Mouse (Mus musculus) WW6 (cell line): Measurements from ENCODE around the gene Tsc22d1.

Experiments
- DNase-seq: peaks from one replicate; pipeline ENCODE4 v3.0.0-alpha.2; 2013; ENCODE audit warnings: low read depth, low spot score

Gene Tsc22d1

GRCm38 (mm10) chr14:76442160-76442559, 27.4 kb downstream of the Tsc22d1 start:
- no peak for DNase-seq

DNA sequence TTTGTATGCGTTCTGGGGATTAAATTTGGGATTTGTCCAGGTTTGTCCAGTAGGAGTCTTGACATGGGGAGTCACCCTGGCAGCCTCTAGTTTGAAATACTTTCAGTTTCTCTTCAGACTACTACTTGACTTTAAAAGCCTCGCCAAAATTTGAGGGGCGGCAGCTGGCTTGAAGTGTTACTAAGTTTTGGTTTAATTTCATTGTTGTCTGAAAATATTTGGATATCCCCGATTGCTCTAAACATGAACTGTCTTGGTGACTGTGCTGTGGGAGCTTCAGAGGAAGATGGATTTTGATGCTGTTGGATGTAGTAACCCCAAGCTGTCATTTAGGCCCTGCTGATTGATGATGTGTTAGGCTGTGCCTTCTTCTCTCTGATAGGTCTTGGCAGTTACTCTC, 34.2 kb downstream of the Tsc22d1 start:
- no peak for DNase-seq

DNA sequence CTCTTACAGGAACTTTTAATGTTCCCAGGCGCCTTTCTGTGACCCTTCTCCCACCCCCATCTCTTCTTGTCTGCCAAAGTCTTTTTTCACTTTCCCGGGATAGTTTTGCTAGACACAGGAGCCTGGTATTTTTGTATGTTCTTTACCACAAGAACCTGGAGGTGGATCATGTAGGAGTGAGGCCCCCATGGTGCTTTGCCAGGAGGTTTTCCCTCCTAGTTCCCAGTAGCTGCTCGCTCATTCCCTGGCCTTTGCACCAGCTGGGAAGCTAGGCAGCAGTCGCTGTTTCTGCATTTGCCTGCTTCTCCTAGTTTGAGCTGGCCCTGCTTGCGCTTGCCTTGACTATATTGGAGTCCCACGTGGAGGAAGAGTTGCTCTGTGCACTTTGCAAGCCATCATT, 36.2 kb downstream of the Tsc22d1 start:
- DNase-seq = no peak

DNA sequence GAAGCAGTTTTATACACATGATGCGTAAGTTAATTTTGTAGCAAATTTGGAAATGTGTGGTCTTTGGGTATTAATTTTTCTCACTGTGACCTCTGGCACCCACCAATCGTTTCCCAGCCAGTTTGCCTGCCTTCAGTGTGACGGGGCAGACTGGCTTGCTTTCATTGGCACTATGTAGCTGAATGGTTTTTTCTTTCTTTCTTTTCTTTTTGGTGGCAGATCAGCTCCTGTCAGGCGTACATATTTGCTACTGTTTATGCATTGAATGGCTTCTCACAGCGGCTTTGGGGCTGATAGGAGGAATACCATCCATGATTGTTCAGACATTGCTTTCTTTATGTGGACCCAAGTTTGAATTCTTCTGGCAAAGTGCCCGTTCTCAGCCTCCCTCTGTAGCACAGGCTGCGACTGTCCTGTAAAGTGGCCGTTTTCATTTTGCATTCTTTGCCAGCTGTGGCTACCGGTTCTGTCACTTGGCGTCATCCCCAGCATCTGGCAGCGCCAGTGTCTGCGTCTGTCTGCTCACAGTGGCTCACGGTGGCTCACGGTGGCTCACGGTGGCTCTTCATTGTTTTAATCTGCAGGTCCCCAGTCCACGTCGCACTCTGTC, 38.1 kb downstream of the Tsc22d1 start:
- DNase-seq = no peak

DNA sequence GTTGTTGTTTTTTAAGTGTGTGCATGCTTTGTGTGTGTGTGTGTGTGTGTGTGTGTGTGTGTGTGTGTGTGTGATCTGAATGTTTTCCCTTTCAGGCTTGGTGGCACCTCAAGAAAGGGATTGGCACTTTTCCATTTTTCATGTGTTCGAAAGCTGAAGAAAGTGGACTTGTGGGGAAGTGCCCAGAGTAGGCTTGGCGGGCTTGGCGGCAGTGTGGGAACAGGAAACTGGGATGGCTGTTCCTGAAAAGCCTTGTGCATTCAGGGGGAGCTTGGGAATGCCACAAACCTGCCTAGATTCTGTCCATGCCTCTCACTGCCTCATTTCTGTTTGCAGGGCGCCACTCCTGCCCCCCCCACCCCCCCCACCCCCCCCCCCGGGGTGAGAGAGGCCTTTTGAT, 39.9 kb downstream of the Tsc22d1 start:
- no peak for DNase-seq

GRCm38 (mm10) chr14:76455159-76455558, 40.4 kb downstream of the Tsc22d1 start:
- no peak for DNase-seq

DNA sequence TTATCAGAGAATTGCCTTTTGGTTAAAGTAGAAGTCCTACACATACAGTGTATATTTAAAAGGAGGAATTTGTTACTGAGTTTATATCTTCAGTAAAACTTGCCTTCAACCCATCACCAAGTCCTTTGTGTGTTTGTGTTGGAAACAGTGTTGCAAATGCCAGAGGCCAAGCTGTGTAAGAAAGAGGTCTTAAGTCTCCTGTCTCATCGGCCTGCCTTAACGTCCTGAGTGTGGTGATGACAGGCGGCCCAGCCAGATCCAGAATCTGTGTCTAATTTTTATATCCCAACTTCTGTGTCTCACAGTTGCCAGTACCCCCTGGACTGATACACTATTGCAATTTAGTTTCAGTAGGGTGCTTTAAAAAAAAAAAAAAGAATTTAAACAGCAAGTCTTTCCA, 42.9 kb downstream of the Tsc22d1 start:
- DNase-seq = no peak

DNA sequence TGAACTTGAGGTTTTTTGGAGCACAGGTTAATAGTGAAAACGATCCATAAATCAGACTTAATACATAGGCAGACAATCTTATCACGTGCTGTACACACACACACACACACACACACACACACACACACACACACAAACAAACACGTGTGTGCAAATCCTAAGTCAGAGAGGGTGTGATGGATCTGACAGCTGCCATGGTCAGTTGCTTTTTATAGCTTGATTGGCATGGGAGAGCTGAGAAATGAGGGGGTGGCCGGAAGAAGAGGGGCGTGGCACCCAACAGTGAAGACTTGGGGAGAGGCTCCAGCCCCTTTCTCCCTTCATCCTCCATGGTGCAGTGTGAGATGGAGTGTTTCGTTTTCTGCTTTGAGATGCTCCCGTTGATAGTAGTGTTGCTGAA, 45.4 kb downstream of the Tsc22d1 start:
- no peak for DNase-seq

GRCm38 (mm10) chr14:76461182-76461775, 46.5 kb downstream of the Tsc22d1 start:
- no peak for DNase-seq

- DNase-seq = no peak
Observed at GRCm38 (mm10) chr14:76463414-76464098, 48.8 kb downstream of the Tsc22d1 start.

DNA sequence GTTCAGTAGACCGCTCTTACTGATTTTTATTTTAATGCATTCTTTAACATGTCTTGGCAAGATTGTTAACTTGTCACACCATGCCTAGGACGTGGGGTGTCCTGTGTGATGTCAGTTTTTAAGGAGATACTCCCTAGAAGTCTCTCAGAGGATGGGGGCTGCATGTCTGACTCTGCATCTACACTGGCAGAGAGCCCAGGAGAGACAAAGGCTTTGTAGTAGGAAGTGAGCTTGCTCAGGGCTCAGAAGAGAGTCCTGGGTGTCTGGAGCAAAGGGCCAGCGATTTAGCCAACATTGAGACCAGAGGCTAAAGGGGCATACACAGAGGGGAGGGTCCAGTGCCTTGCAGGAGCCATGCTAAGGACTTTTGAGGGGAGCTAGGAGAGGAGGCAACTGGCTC, 50.2 kb downstream of the Tsc22d1 start:
- no peak for DNase-seq

- DNase-seq = peak; percentile 58
Observed at GRCm38 (mm10) chr14:76466641-76467323, 52.0 kb downstream of the Tsc22d1 start.

GRCm38 (mm10) chr14:76467932-76468331, 53.2 kb downstream of the Tsc22d1 start:
- DNase-seq = no peak

GRCm38 (mm10) chr14:76471301-76471700, 56.5 kb downstream of the Tsc22d1 start:
- DNase-seq = no peak

- DNase-seq = no peak
Observed at GRCm38 (mm10) chr14:76472487-76472886, 57.7 kb downstream of the Tsc22d1 start.

DNA sequence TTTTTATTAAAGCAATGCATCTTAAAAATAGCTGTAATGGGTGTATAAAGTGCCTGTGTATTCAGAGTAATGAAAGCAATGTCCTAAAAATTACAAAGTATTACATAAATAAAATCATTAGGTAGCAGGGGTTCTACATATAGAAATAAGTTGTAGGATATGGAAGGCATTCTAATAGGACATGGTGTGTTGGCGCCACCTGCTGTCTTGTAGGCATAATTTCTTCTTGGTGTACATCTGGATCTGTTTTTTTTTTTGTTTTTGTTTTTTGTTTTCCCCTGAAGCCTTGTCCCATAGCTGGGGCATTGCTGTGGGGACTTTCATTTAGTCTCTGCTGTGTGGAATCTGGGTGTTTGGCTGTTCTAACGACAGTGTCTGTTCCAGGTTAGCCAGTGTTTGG, 58.6 kb downstream of the Tsc22d1 start:
- no peak for DNase-seq

GRCm38 (mm10) chr14:76474165-76474564, 59.4 kb downstream of the Tsc22d1 start:
- DNase-seq = no peak

DNA sequence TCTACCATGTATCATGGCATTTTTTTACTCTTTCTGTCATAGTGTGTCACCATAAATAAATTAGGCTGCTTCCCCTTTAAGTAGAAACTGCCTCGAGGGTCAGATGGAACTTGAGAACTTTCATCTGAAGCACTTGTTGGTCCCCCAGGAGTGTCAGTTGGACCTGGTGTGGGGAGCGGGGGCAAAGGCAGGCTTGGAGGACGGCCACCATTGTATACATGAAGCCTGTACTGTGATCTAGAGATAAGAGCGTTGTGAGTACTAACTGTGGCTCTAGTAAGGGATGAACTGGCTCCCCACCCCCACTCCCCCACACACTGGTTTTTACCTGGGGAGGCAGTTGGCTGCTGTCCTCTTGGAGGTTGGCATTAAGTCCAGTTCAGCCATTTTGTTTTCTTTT, 62.0 kb downstream of the Tsc22d1 start:
- DNase-seq = no peak

- no peak for DNase-seq
Observed at GRCm38 (mm10) chr14:76478076-76478475, 63.3 kb downstream of the Tsc22d1 start.

GRCm38 (mm10) chr14:76478616-76479015, 63.9 kb downstream of the Tsc22d1 start:
- DNase-seq = peak; percentile 48

GRCm38 (mm10) chr14:76479867-76480266, 65.1 kb downstream of the Tsc22d1 start:
- DNase-seq = no peak

DNA sequence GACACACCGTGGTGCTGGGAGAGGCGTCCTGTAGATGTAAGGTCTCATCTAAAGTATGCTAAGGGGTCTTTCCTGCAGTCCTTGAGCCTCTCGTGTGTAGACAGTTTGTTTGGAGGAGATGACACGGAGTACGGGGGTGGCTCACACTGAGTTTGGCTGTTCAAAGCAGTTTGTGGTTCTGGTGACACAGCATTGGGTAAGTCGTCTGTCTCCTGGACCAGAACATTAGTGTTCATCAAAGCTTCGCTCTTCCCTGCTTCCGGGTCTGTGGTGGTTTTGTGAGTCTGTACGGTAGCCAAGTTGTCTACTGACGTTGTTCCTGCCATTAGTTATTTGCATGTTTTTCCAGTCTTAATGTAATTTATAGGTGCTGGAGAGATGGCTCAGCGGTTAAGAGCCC, 65.7 kb downstream of the Tsc22d1 start:
- no peak for DNase-seq

- no peak for DNase-seq
Observed at GRCm38 (mm10) chr14:76483701-76484100, 68.9 kb downstream of the Tsc22d1 start.
